Mouse (Mus musculus): Measurements from ENCODE around the gene Gm10273.

GRCm38 (mm10) chr10:59426371-59426770, 30.9 kb downstream of the Gm10273 start:
- no peak for TF ChIP-seq GATA1 (IDR thresholded peaks at IDR 0.05; ENCODE audit: low read length)
- TF ChIP-seq TAL1 (IDR thresholded peaks at IDR 0.05; ENCODE audit: low read length): no peak

Data from erythroblast, embryonic 14.5 days (primary cell).